Mouse (Mus musculus) liver, embryonic 13.5 days (tissue): ENCODE results near the gene Morn2. TPM values are rescaled to one million over a fixed set of nuclear protein-coding genes. Genes with fewer than 3 reads are reported as not detected.
A peak's percentile ranks its signal among the peaks of the same experiment; 100 is the strongest.
"Not testable (repeated sequence)": the region's sequence is repeated elsewhere in the genome, so short reads cannot be mapped to it uniquely, and the experiment has no call there.

Source experiments
- ATAC-seq: fragments of 200-750 bp; cut with Nextera tagmentation; 2 replicates; pipeline ENCODE4 v1.8.0; 2017; ENCODE audit warnings: low read depth, mild to moderate bottlenecking, moderate number of reproducible peaks, moderate library complexity
- DNase-seq: peaks from one replicate; pipeline ENCODE4 v3.0.0; 2022
- H3K27ac ChIP-seq: fragments of 300-500 bp; sonication (generic); 2 replicates; pipeline ENCODE4 v1.5.1; 2015; ENCODE audit warnings: moderate library complexity, mild to moderate bottlenecking, inconsistent platforms
- H3K27me3 ChIP-seq: fragments of 300-500 bp; sonication (generic); 2 replicates; pipeline ENCODE4 v1.6.1; 2015; ENCODE audit warnings: mild to moderate bottlenecking, inconsistent platforms
- H3K36me3 ChIP-seq: fragments of 300-500 bp; sonication (generic); 2 replicates; pipeline ENCODE4 v1.6.1; 2015; ENCODE audit warnings: mild to moderate bottlenecking, inconsistent platforms
- H3K4me1 ChIP-seq: fragments of 300-500 bp; sonication (generic); replicated peaks from 2 replicates; pipeline ENCODE4 v1.6.1; 2015; ENCODE audit warnings: inconsistent platforms
- H3K4me2 ChIP-seq: fragments of 300-500 bp; sonication (generic); 2 replicates; pipeline ENCODE4 v1.6.1; 2015; ENCODE audit warnings: inconsistent platforms, mild to moderate bottlenecking, moderate library complexity
- H3K4me3 ChIP-seq: fragments of 300-500 bp; sonication (generic); replicated peaks from 2 replicates; pipeline ENCODE4 v1.5.1; 2015; ENCODE audit warnings: mild to moderate bottlenecking, inconsistent platforms
- H3K9ac ChIP-seq: fragments of 300-500 bp; sonication (generic); 2 replicates; pipeline ENCODE4 v1.6.1; 2015; ENCODE audit warnings: mild to moderate bottlenecking, inconsistent platforms
- H3K9me3 ChIP-seq: fragments of 300-500 bp; sonication (generic); replicated peaks from 2 replicates; pipeline ENCODE4 v1.6.1; 2016; ENCODE audit warnings: inconsistent platforms
- WGBS: fragments of 180-500 bp; shearing (Covaris S2); methylation state at CpG from one replicate; pipeline ENCODE4 v1.1.7; 2015; ENCODE audit not compliant: insufficient replicate concordance; 5-methylcytosine and 5-hydroxymethylcytosine counted together
- polyA plus RNA-seq: library from polyadenylated mRNA; unstranded; fragments of >200 nt; fragmentation: Nextera tagmentation; extraction: Ambion mirVana; gene quantifications from 2 replicates; pipeline ENCODE4 v1.2.1, GENCODE M21; 2015

Morn2 gene
- 9.9 and 13.6 TPM in 2 replicates for polyA plus RNA-seq

GRCm38 (mm10) chr17:80290074-80290657 is at the start of gene Morn2, which contains the start of gene Dhx57:
Morn2 (plus strand) TSS chr17:80290203.
Dhx57 (minus strand) TSS chr17:80290476.
- peak within 1 kb of the TSS; percentile 84 for H3K9ac ChIP-seq
- peak; percentile 99 for ATAC-seq
- no peaks in the 10 kb centered on the region for H3K9me3 ChIP-seq
- H3K36me3 ChIP-seq: no peaks in the 10 kb centered on the region
- peak; percentile 95 for DNase-seq
- WGBS: under 1% methylated on average over 35 of the region's 35 CpGs
- peak within 1 kb of the TSS; percentile 62 for H3K27ac ChIP-seq
- peak within 1 kb of the TSS; percentile 84 for H3K4me2 ChIP-seq
- H3K27me3 ChIP-seq: no peaks in the 10 kb centered on the region
- peak within 1 kb of the TSS; percentile 82 for H3K4me3 ChIP-seq
- H3K4me1 ChIP-seq: peaks cover 19% of the 10 kb centered on the region

GRCm38 (mm10) chr17:80241594-80241993 is 48.4 kb upstream of the Morn2 start:
- Histone ChIP-seq H3K4me3 (no peak overlapping the region), H3K4me2 (no peak overlapping the region), H3K27ac (no peak overlapping the region), H3K36me3 (peaks cover 56% of the 10 kb centered on the region), H3K4me1 (0 out of 2 replicates have a peak, but pooled peaks cover 5% of the 10 kb centered on the region), H3K9ac (no peak overlapping the region), H3K27me3 (no peaks in the 10 kb centered on the region), H3K9me3 (no peaks in the 10 kb centered on the region)
- 82% methylated on average over 9 of the region's 9 CpGs for WGBS
- DNase-seq: no peak
- no peak for ATAC-seq

- 68% methylated on average over 13 of the region's 13 CpGs for WGBS
- Histone ChIP-seq H3K4me1 (0 out of 2 replicates have a peak, but pooled peaks cover 5% of the 10 kb centered on the region), H3K9ac (no peak overlapping the region), H3K27me3 (no peaks in the 10 kb centered on the region), H3K36me3 (peaks cover 63% of the 10 kb centered on the region), H3K27ac (peak overlapping the region; percentile 54; the same call in 1 of the 2 replicates), H3K4me3 (no peak overlapping the region), H3K9me3 (no peaks in the 10 kb centered on the region), H3K4me2 (no peak overlapping the region)
- no peak for DNase-seq
- ATAC-seq: peak; percentile 72
Observed at GRCm38 (mm10) chr17:80243116-80243515, 46.9 kb upstream of the Morn2 start.

GRCm38 (mm10) chr17:80252757-80253525 is 37.1 kb upstream of the Morn2 start:
- Histone ChIP-seq H3K9ac (no peak overlapping the region), H3K27ac (no peak overlapping the region), H3K4me2 (no peak overlapping the region), H3K4me3 (no peak overlapping the region), H3K36me3 (peaks cover 71% of the 10 kb centered on the region), H3K9me3 (no peaks in the 10 kb centered on the region), H3K4me1 (peaks cover 7% of the 10 kb centered on the region), H3K27me3 (no peaks in the 10 kb centered on the region)
- WGBS: 73% methylated on average over 13 of the region's 13 CpGs
- ATAC-seq (0 out of 2 replicates have a peak, but pooled peaks have one; percentile 29), DNase-seq (no peak)

- Histone ChIP-seq H3K4me1 (peaks cover 7% of the 10 kb centered on the region), H3K4me3 (no peak overlapping the region), H3K9ac (no peak overlapping the region), H3K9me3 (no peaks in the 10 kb centered on the region), H3K27me3 (no peaks in the 10 kb centered on the region), H3K36me3 (peaks cover 74% of the 10 kb centered on the region), H3K4me2 (no peak overlapping the region), H3K27ac (no peak overlapping the region; the same call in 1 of the 2 replicates)
- 85% methylated on average over 5 of the region's 5 CpGs for WGBS
- DNase-seq (no peak), ATAC-seq (no peak; the same call in 1 of the 2 replicates)
Observed at GRCm38 (mm10) chr17:80254421-80254820, 35.6 kb upstream of the Morn2 start.

GRCm38 (mm10) chr17:80255208-80255607 is 34.8 kb upstream of the Morn2 start:
- H3K4me1 ChIP-seq: peaks cover 7% of the 10 kb centered on the region
- H3K4me3 ChIP-seq: no peak overlapping the region
- no peaks in the 10 kb centered on the region for H3K27me3 ChIP-seq
- H3K27ac ChIP-seq: no peak overlapping the region
- 0 out of 2 replicates have a peak overlapping the region, but pooled peaks have one; percentile 3 for H3K4me2 ChIP-seq
- no peak overlapping the region for H3K9ac ChIP-seq
- DNase-seq (peak; percentile 9), ATAC-seq (peak; percentile 67)
- WGBS: 46% methylated on average over 13 of the region's 13 CpGs
- H3K36me3 ChIP-seq: peaks cover 71% of the 10 kb centered on the region
- no peaks in the 10 kb centered on the region for H3K9me3 ChIP-seq

- 84% methylated on average over 4 of the region's 4 CpGs for WGBS
- no peak overlapping the region for H3K9ac ChIP-seq
- no peak overlapping the region for H3K4me3 ChIP-seq
- no peaks in the 10 kb centered on the region for H3K4me1 ChIP-seq
- no peak overlapping the region for H3K4me2 ChIP-seq
- no peak overlapping the region for H3K27ac ChIP-seq
- peaks cover 57% of the 10 kb centered on the region for H3K36me3 ChIP-seq
- no peaks in the 10 kb centered on the region for H3K27me3 ChIP-seq
- no peak for ATAC-seq
- no peak for DNase-seq
- no peaks in the 10 kb centered on the region for H3K9me3 ChIP-seq
Observed at GRCm38 (mm10) chr17:80267065-80267464, 22.9 kb upstream of the Morn2 start.

- H3K9ac ChIP-seq: no peak overlapping the region
- ATAC-seq (no peak), DNase-seq (no peak)
- H3K4me2 ChIP-seq: no peak overlapping the region
- no peaks in the 10 kb centered on the region for H3K9me3 ChIP-seq
- H3K4me1 ChIP-seq: no peaks in the 10 kb centered on the region
- H3K4me3 ChIP-seq: no peak overlapping the region
- H3K27me3 ChIP-seq: no peaks in the 10 kb centered on the region
- no peak overlapping the region for H3K27ac ChIP-seq
- H3K36me3 ChIP-seq: peaks cover 62% of the 10 kb centered on the region
- WGBS: 77% methylated on average over 3 of the region's 3 CpGs
Observed at GRCm38 (mm10) chr17:80268151-80268550, 21.9 kb upstream of the Morn2 start.

GRCm38 (mm10) chr17:80270622-80271021 is 19.4 kb upstream of the Morn2 start:
- peaks cover 59% of the 10 kb centered on the region for H3K36me3 ChIP-seq
- 80% methylated on average over 7 of the region's 7 CpGs for whole genome bisulfite sequencing
- ATAC-seq: not testable (repeated sequence)

GRCm38 (mm10) chr17:80278255-80278654 is 11.7 kb upstream of the Morn2 start:
- no peak overlapping the region for H3K27ac ChIP-seq
- ATAC-seq (no peak), DNase-seq (no peak)

More at GRCm38 (mm10) chr17:80270622-80271021, 19.4 kb upstream of the Morn2 start:
- not testable (repeated sequence) for DNase-seq, H3K27me3 ChIP-seq, H3K27ac ChIP-seq, H3K4me3 ChIP-seq, H3K9ac ChIP-seq, H3K4me1 ChIP-seq, H3K9me3 ChIP-seq, H3K4me2 ChIP-seq

GRCm38 (mm10) chr17:80279340-80280070 is 10.5 kb upstream of the Morn2 start:
- 77% methylated on average over 8 of the region's 8 CpGs for WGBS
- Histone ChIP-seq H3K36me3 (peaks cover 25% of the 10 kb centered on the region), H3K4me1 (no peaks in the 10 kb centered on the region), H3K27me3 (no peaks in the 10 kb centered on the region), H3K9me3 (no peaks in the 10 kb centered on the region), H3K4me3 (no peak overlapping the region), H3K4me2 (no peak overlapping the region), H3K9ac (no peak overlapping the region), H3K27ac (no peak overlapping the region)
- ATAC-seq (no peak), DNase-seq (no peak)

More at GRCm38 (mm10) chr17:80278255-80278654, 11.7 kb upstream of the Morn2 start:
- no peaks in the 10 kb centered on the region for H3K27me3 ChIP-seq
- H3K9me3 ChIP-seq: no peaks in the 10 kb centered on the region
- no peak overlapping the region for H3K4me2 ChIP-seq
- 68% methylated on average over 4 of the region's 4 CpGs for WGBS
- H3K4me1 ChIP-seq: no peaks in the 10 kb centered on the region
- H3K9ac ChIP-seq: no peak overlapping the region
- H3K36me3 ChIP-seq: peaks cover 27% of the 10 kb centered on the region
- H3K4me3 ChIP-seq: no peak overlapping the region
